Mouse (Mus musculus): ENCODE data around the gene Ppp4r3a. TPM values are rescaled to one million over a fixed set of nuclear protein-coding genes. Genes with fewer than 3 reads are reported as not detected.

Ppp4r3a gene
- polyA plus RNA-seq, 1 experiment = 10.4 TPM

GRCm38 (mm10) chr12:101023143-101023542 is 60.4 kb downstream of the Ppp4r3a start:
- Histone ChIP-seq H3K4me3 (replicated peaks; ENCODE audit: extremely low read depth, low read depth, low read length) (no peak overlapping the region), H3K4me1 (ENCODE audit: control insufficient read depth, insufficient read depth, low read length) (peaks cover 24% of the 10 kb centered on the region)
- no peak for DNase-seq
- TF ChIP-seq POLR2A (IDR thresholded peaks at IDR 0.05; ENCODE audit: borderline replicate concordance, extremely low read depth, low read depth, low read length) (no peak), CTCF (IDR thresholded peaks at IDR 0.05; ENCODE audit: insufficient read depth, low read length) (no peak)
- WGBS = 76% methylated on average over 11 of the region's 11 CpGs

- Histone ChIP-seq H3K4me3 (replicated peaks; ENCODE audit: extremely low read depth, low read depth, low read length) (no peak overlapping the region), H3K4me1 (ENCODE audit: control insufficient read depth, insufficient read depth, low read length) (peaks cover 22% of the 10 kb centered on the region)
- no peak for DNase-seq
- TF ChIP-seq POLR2A (IDR thresholded peaks at IDR 0.05; ENCODE audit: borderline replicate concordance, extremely low read depth, low read depth, low read length) (no peak), CTCF (IDR thresholded peaks at IDR 0.05; ENCODE audit: insufficient read depth, low read length) (no peak)
- 83% methylated on average over 8 of the region's 8 CpGs for WGBS
These were observed 61.1 kb downstream of the Ppp4r3a start for GRCm38 (mm10) chr12:101022353-101022752.

GRCm38 (mm10) chr12:101021484-101022226 is 61.8 kb downstream of the Ppp4r3a start:
- Histone ChIP-seq H3K4me1 (ENCODE audit: control insufficient read depth, insufficient read depth, low read length) (peaks cover 22% of the 10 kb centered on the region), H3K4me3 (replicated peaks; ENCODE audit: extremely low read depth, low read depth, low read length) (no peak overlapping the region)
- TF ChIP-seq CTCF (IDR thresholded peaks at IDR 0.05; ENCODE audit: insufficient read depth, low read length) (no peak), POLR2A (IDR thresholded peaks at IDR 0.05; ENCODE audit: borderline replicate concordance, extremely low read depth, low read depth, low read length) (no peak)
- WGBS = 66% methylated on average over 9 of the region's 9 CpGs
- peak; percentile 19 for DNase-seq

- Histone ChIP-seq H3K4me3 (replicated peaks; ENCODE audit: extremely low read depth, low read depth, low read length) (no peak overlapping the region), H3K4me1 (ENCODE audit: control insufficient read depth, insufficient read depth, low read length) (peaks cover 24% of the 10 kb centered on the region)
- TF ChIP-seq POLR2A (IDR thresholded peaks at IDR 0.05; ENCODE audit: borderline replicate concordance, extremely low read depth, low read depth, low read length) (no peak), CTCF (IDR thresholded peaks at IDR 0.05; ENCODE audit: insufficient read depth, low read length) (no peak)
- DNase-seq = peak; percentile 22
- WGBS = 69% methylated on average over 15 of the region's 15 CpGs
These were observed 63.1 kb downstream of the Ppp4r3a start for GRCm38 (mm10) chr12:101020210-101021015.

- WGBS = 77% methylated on average over 7 of the region's 7 CpGs
These were observed 64.1 kb downstream of the Ppp4r3a start for GRCm38 (mm10) chr12:101019443-101019842.

GRCm38 (mm10) chr12:101019031-101019430 is 64.5 kb downstream of the Ppp4r3a start:
- H3K4me3 ChIP-seq (replicated peaks; ENCODE audit: extremely low read depth, low read depth, low read length) = no peak overlapping the region
- WGBS = 82% methylated on average over 5 of the region's 5 CpGs
- no peak for DNase-seq
- TF ChIP-seq CTCF (IDR thresholded peaks at IDR 0.05; ENCODE audit: insufficient read depth, low read length) (no peak), POLR2A (IDR thresholded peaks at IDR 0.05; ENCODE audit: borderline replicate concordance, extremely low read depth, low read depth, low read length) (no peak)
- peaks cover 24% of the 10 kb centered on the region for H3K4me1 ChIP-seq (ENCODE audit: control insufficient read depth, insufficient read depth, low read length)

More at GRCm38 (mm10) chr12:101019443-101019842, 64.1 kb downstream of the Ppp4r3a start:
- TF ChIP-seq POLR2A (IDR thresholded peaks at IDR 0.05; ENCODE audit: borderline replicate concordance, extremely low read depth, low read depth, low read length) (no peak), CTCF (IDR thresholded peaks at IDR 0.05; ENCODE audit: insufficient read depth, low read length) (no peak)
- DNase-seq = no peak
- Histone ChIP-seq H3K4me3 (replicated peaks; ENCODE audit: extremely low read depth, low read depth, low read length) (no peak overlapping the region), H3K4me1 (ENCODE audit: control insufficient read depth, insufficient read depth, low read length) (peaks cover 24% of the 10 kb centered on the region)

- DNase-seq = no peak
- Histone ChIP-seq H3K4me1 (ENCODE audit: control insufficient read depth, insufficient read depth, low read length) (peaks cover 24% of the 10 kb centered on the region), H3K4me3 (replicated peaks; ENCODE audit: extremely low read depth, low read depth, low read length) (no peak overlapping the region)
- no peak for TF ChIP-seq POLR2A (IDR thresholded peaks at IDR 0.05; ENCODE audit: borderline replicate concordance, extremely low read depth, low read depth, low read length)
- TF ChIP-seq CTCF (IDR thresholded peaks at IDR 0.05; ENCODE audit: insufficient read depth, low read length) = no peak
- 6% methylated on average over 6 of the region's 6 CpGs for WGBS
These were observed 65.5 kb downstream of the Ppp4r3a start for GRCm38 (mm10) chr12:101017971-101018371.

- Histone ChIP-seq H3K4me1 (ENCODE audit: control insufficient read depth, insufficient read depth, low read length) (peaks cover 27% of the 10 kb centered on the region), H3K4me3 (replicated peaks; ENCODE audit: extremely low read depth, low read depth, low read length) (no peak overlapping the region)
- WGBS = 59% methylated on average over 5 of the region's 5 CpGs
- no peak for DNase-seq
- TF ChIP-seq CTCF (IDR thresholded peaks at IDR 0.05; ENCODE audit: insufficient read depth, low read length) = no peak
These were observed 67.0 kb downstream of the Ppp4r3a start for GRCm38 (mm10) chr12:101016412-101016928.

- TF ChIP-seq POLR2A (IDR thresholded peaks at IDR 0.05; ENCODE audit: borderline replicate concordance, extremely low read depth, low read depth, low read length) (no peak), CTCF (IDR thresholded peaks at IDR 0.05; ENCODE audit: insufficient read depth, low read length) (no peak)
- WGBS = 42% methylated on average over 4 of the region's 4 CpGs
- DNase-seq = no peak
- Histone ChIP-seq H3K4me3 (replicated peaks; ENCODE audit: extremely low read depth, low read depth, low read length) (no peak overlapping the region), H3K4me1 (ENCODE audit: control insufficient read depth, insufficient read depth, low read length) (peaks cover 27% of the 10 kb centered on the region)
These were observed 67.6 kb downstream of the Ppp4r3a start for GRCm38 (mm10) chr12:101015926-101016325.
